Mouse (Mus musculus): ENCODE data around the gene Gm17651. TPM values are rescaled to one million over a fixed set of nuclear protein-coding genes. Genes with fewer than 3 reads are reported as not detected.

Gene Gm17651
- total and polyA plus RNA-seq, 3 experiments = not detected

GRCm38 (mm10) chr3:97667093-97667675 is 7.3 kb downstream of the Gm17651 start:
- no peaks in the 10 kb centered on the region for H3K27me3 ChIP-seq (replicated peaks)
- peaks cover 0 to 65% of the 10 kb centered on the region in 2 experiments for H3K36me3 ChIP-seq (replicated peaks in 1 of 2; ENCODE audit: control insufficient read depth in 1 of 2, insufficient read depth in 1 of 2, low read length in 1 of 2)
- H3K9ac ChIP-seq (ENCODE audit: insufficient read depth, low read depth) = no peak overlapping the region
- H3K9me3 ChIP-seq (replicated peaks; ENCODE audit: low read length) = no peaks in the 10 kb centered on the region
- in situ Hi-C loops (cut with MboI; ENCODE audit: low pct_ligation_motif_present, low pct_unique_long_range_greater_than_20kb, low sequenced_read_pairs) (no loop called here), dilution Hi-C loops (cut with MboI; ENCODE audit: extremely low pct_ligation_motif_present, extremely low pct_unique_long_range_greater_than_20kb, low sequenced_read_pairs) (no loop called here)
- H3K27ac ChIP-seq (ENCODE audit: insufficient read depth, low read depth) = no peak overlapping the region
- TF ChIP-seq POLR2A (IDR thresholded peaks at IDR 0.05; ENCODE audit: low read depth, low read length) (no peak), SIN3A (IDR thresholded peaks at IDR 0.05; ENCODE audit: low read length) (no peak), E2F4 (IDR thresholded peaks at IDR 0.05; ENCODE audit: insufficient replicate concordance, low read depth, low read length) (no peak), CTCF (conservative IDR thresholded peaks at IDR 0.05 in 1 of 2, IDR thresholded peaks at IDR 0.05 in 1 of 2; ENCODE audit: low read depth in 2 of 2, low read length in 2 of 2) (no peak), NRF1 (IDR thresholded peaks at IDR 0.05; ENCODE audit: low read depth, low read length) (no peak), UBTF (IDR thresholded peaks at IDR 0.05; ENCODE audit: low read depth, low read length) (no peak), MYC (IDR thresholded peaks at IDR 0.05; ENCODE audit: low read depth, low read length) (no peak), ETS1 (conservative IDR thresholded peaks at IDR 0.05; ENCODE audit: low read depth, low read length) (no peak), USF2 (conservative IDR thresholded peaks at IDR 0.05; ENCODE audit: low read depth, low read length) (no peak), POLR2AphosphoS2 (IDR thresholded peaks at IDR 0.05; ENCODE audit: low read depth, low read length) (no peak), CHD1 (IDR thresholded peaks at IDR 0.05; ENCODE audit: low read depth, low read length) (no peak), MAX (IDR thresholded peaks at IDR 0.05; ENCODE audit: low read length) (no peak), RCOR1 (conservative IDR thresholded peaks at IDR 0.05; ENCODE audit: low read depth, low read length) (no peak), GABPA (IDR thresholded peaks at IDR 0.05; ENCODE audit: insufficient replicate concordance, low read depth, low read length) (no peak), ZKSCAN1 (IDR thresholded peaks at IDR 0.05; ENCODE audit: borderline replicate concordance, low read depth, low read length) (no peak), HCFC1 (IDR thresholded peaks at IDR 0.05; ENCODE audit: low read depth, low read length) (no peak), ELF1 (IDR thresholded peaks at IDR 0.05; ENCODE audit: low read depth, low read length) (no peak), MXI1 (IDR thresholded peaks at IDR 0.05; ENCODE audit: low read depth, low read length) (no peak), MAZ (IDR thresholded peaks at IDR 0.05; ENCODE audit: low read depth, low read length) (no peak)
- H3K79me2 ChIP-seq (replicated peaks; ENCODE audit: control insufficient read depth, extremely low read depth, insufficient read depth, poor library complexity, severe bottlenecking) = no peaks in the 10 kb centered on the region
- DNase-seq (ENCODE audit: extremely low read depth) = no peak
- H3K4me3 ChIP-seq (replicated peaks in 1 of 3; ENCODE audit: low read depth in 2 of 3, low read length in 2 of 3, poor library complexity in 1 of 3) = no peak overlapping the region
- no peak overlapping the region for H3K4me2 ChIP-seq (ENCODE audit: insufficient read depth, low read depth, poor library complexity, severe bottlenecking)
- H3K4me1 ChIP-seq (ENCODE audit: control insufficient read depth in 1 of 2, insufficient read depth in 2 of 2) = no peaks in the 10 kb centered on the region

- Histone ChIP-seq H3K36me3 (replicated peaks in 1 of 2; ENCODE audit: control insufficient read depth in 1 of 2, insufficient read depth in 1 of 2, low read length in 1 of 2) (peaks cover 0 to 62% of the 10 kb centered on the region in 2 experiments), H3K79me2 (replicated peaks; ENCODE audit: control insufficient read depth, extremely low read depth, insufficient read depth, poor library complexity, severe bottlenecking) (no peaks in the 10 kb centered on the region), H3K4me3 (replicated peaks in 1 of 3; ENCODE audit: low read depth in 2 of 3, low read length in 2 of 3, poor library complexity in 1 of 3) (no peak overlapping the region), H3K9ac (ENCODE audit: insufficient read depth, low read depth) (no peak overlapping the region), H3K27ac (ENCODE audit: insufficient read depth, low read depth) (no peak overlapping the region), H3K4me1 (ENCODE audit: control insufficient read depth in 1 of 2, insufficient read depth in 2 of 2) (peaks cover 5 to 7% of the 10 kb centered on the region in 2 experiments), H3K9me3 (replicated peaks; ENCODE audit: low read length) (no peaks in the 10 kb centered on the region), H3K27me3 (replicated peaks) (no peaks in the 10 kb centered on the region), H3K4me2 (ENCODE audit: insufficient read depth, low read depth, poor library complexity, severe bottlenecking) (no peak overlapping the region)
- TF ChIP-seq NRF1 (IDR thresholded peaks at IDR 0.05; ENCODE audit: low read depth, low read length) (no peak), NELFE (IDR thresholded peaks at IDR 0.05; ENCODE audit: low read depth, low read length) (no peak), MYC (IDR thresholded peaks at IDR 0.05; ENCODE audit: low read depth, low read length) (no peak), TBP (conservative IDR thresholded peaks at IDR 0.05; ENCODE audit: low read depth, low read length) (no peak), ELF1 (IDR thresholded peaks at IDR 0.05; ENCODE audit: low read depth, low read length) (no peak), CHD1 (IDR thresholded peaks at IDR 0.05; ENCODE audit: low read depth, low read length) (no peak), POLR2AphosphoS2 (IDR thresholded peaks at IDR 0.05; ENCODE audit: low read depth, low read length) (no peak), RAD21 (IDR thresholded peaks at IDR 0.05; ENCODE audit: low read depth, low read length) (no peak), EP300 (IDR thresholded peaks at IDR 0.05; ENCODE audit: low read length) (no peak), MAZ (IDR thresholded peaks at IDR 0.05; ENCODE audit: low read depth, low read length) (no peak), SMC3 (IDR thresholded peaks at IDR 0.05; ENCODE audit: low read depth, low read length) (no peak), JUN (IDR thresholded peaks at IDR 0.05; ENCODE audit: insufficient read depth, low read depth, low read length) (no peak), USF2 (conservative IDR thresholded peaks at IDR 0.05; ENCODE audit: low read depth, low read length) (no peak), MAX (IDR thresholded peaks at IDR 0.05; ENCODE audit: low read length) (no peak), CTCF (conservative IDR thresholded peaks at IDR 0.05 in 1 of 2, IDR thresholded peaks at IDR 0.05 in 1 of 2; ENCODE audit: low read depth in 2 of 2, low read length in 2 of 2) (no peak), UBTF (IDR thresholded peaks at IDR 0.05; ENCODE audit: low read depth, low read length) (no peak), ETS1 (conservative IDR thresholded peaks at IDR 0.05; ENCODE audit: low read depth, low read length) (no peak), JUND (conservative IDR thresholded peaks at IDR 0.05; ENCODE audit: low read depth, low read length) (no peak), SIN3A (IDR thresholded peaks at IDR 0.05; ENCODE audit: low read length) (no peak)
- no peak for DNase-seq (ENCODE audit: extremely low read depth)
- in situ Hi-C loops (cut with MboI; ENCODE audit: low pct_ligation_motif_present, low pct_unique_long_range_greater_than_20kb, low sequenced_read_pairs) (no loop called here), dilution Hi-C loops (cut with MboI; ENCODE audit: extremely low pct_ligation_motif_present, extremely low pct_unique_long_range_greater_than_20kb, low sequenced_read_pairs) (no loop called here)
These were observed 8.3 kb downstream of the Gm17651 start for GRCm38 (mm10) chr3:97666154-97666553.

Data from CH12.LX (cell line).